14 mouse cellular contexts compared by ENCODE assay signal in the genomic region with DNA sequence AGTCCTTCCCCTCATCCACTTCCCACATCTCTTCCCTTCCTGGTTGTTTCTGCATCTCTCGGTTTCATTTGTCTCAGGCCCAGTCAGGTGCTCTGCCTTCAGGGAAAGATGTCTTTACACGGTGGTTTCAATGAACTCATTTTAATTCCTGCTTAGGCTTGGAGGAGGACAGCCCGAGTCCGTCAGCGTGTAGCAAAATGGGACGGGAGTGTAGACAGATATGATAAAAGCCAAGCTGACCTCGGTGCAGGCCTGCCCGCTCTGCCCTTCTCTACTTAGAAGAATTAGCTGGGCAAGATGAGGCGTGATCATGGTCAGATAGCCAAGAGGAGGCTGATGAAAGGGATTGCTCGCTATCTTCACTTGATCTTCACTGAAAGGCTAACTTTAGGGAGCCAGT. TPM values are rescaled to one million over a fixed set of nuclear protein-coding genes. Genes with fewer than 3 reads are reported as not detected.
A peak's percentile ranks its signal among the peaks of the same experiment; 100 is the strongest.
DNase-seq lines count a peak whose midpoint lies in the region; ATAC-seq and TF ChIP-seq lines count a peak whose summit lies in the region.
"Had no signal": no experiment of that assay in that cellular context is flagged by ENCODE, and none has a peak within 500 bp of the region (broad histone marks: within the 10 kb centered on the region; RNA-seq: fewer than 3 reads in every experiment).

No protein-coding gene starts in this region.

- no peak overlapping the region for H3K9ac ChIP-seq in lung, embryonic 15.5 days
- 0 out of 2 replicates have a peak overlapping the region, but pooled peaks have one; percentile 17 for H3K9ac ChIP-seq in forebrain, embryonic 16.5 days (replicated peaks; ENCODE audit: low read depth, low read length)
- H3K9ac ChIP-seq in midbrain, embryonic 13.5 days (replicated peaks): no peak overlapping the region
- H3K9ac ChIP-seq in liver, embryonic 11.5 days (ENCODE audit: low read depth, low read length): no peak overlapping the region
- H3K9ac ChIP-seq: liver, embryonic 14.5 days had no signal

- 47% methylated on average over 10 of the region's 10 CpGs for WGBS in lung, embryonic 15.5 days
- 66% methylated on average over 10 of the region's 10 CpGs for WGBS in lung, adult 2 months
- 68% methylated on average over 10 of the region's 10 CpGs for WGBS in forebrain, embryonic 16.5 days
- 62% methylated on average over 10 of the region's 10 CpGs for WGBS in midbrain, embryonic 13.5 days
- 58% methylated on average over 10 of the region's 10 CpGs for WGBS in liver, embryonic 11.5 days

- no peaks in the 10 kb centered on the region for H3K36me3 ChIP-seq in lung, embryonic 15.5 days
- H3K36me3 ChIP-seq in forebrain, embryonic 16.5 days (ENCODE audit: control insufficient read depth, insufficient read depth): no peaks in the 10 kb centered on the region
- H3K36me3 ChIP-seq in midbrain, embryonic 13.5 days: no peaks in the 10 kb centered on the region; the same call in 1 of the 2 replicates
- no peaks in the 10 kb centered on the region for H3K36me3 ChIP-seq in liver, embryonic 11.5 days (ENCODE audit: control insufficient read depth, insufficient read depth, low read length)

- ATAC-seq in frontal cortex, adult (ENCODE audit: low TSS enrichment): 0 out of 2 replicates have a peak, but pooled peaks have one; percentile 17
- ATAC-seq in lung, embryonic 15.5 days (ENCODE audit: borderline replicate concordance, extremely low read depth, low FRiP score, low TSS enrichment): no peak
- ATAC-seq in forebrain, embryonic 16.5 days: no peak
- no peak for ATAC-seq in midbrain, embryonic 13.5 days
- no peak for ATAC-seq in liver, embryonic 11.5 days (replicated peaks; ENCODE audit: low FRiP score)
- ATAC-seq: intestine, embryonic 16.5 days had no signal

- no peak overlapping the region for H3K4me3 ChIP-seq in lung, embryonic 15.5 days
- no peak overlapping the region for H3K4me3 ChIP-seq in lung, adult 2 months (replicated peaks; ENCODE audit: extremely low read depth, low read depth, low read length)
- H3K4me3 ChIP-seq in forebrain, embryonic 16.5 days (replicated peaks; ENCODE audit: low read length): no peak overlapping the region
- no peak overlapping the region for H3K4me3 ChIP-seq in midbrain, embryonic 13.5 days (replicated peaks)
- H3K4me3 ChIP-seq in liver, embryonic 11.5 days (ENCODE audit: low read depth, low read length): no peak overlapping the region

- no peak overlapping the region for H3K4me2 ChIP-seq in lung, embryonic 15.5 days
- no peak overlapping the region for H3K4me2 ChIP-seq in forebrain, embryonic 16.5 days (ENCODE audit: low read length)
- no peak overlapping the region for H3K4me2 ChIP-seq in midbrain, embryonic 13.5 days (replicated peaks)
- H3K4me2 ChIP-seq in liver, embryonic 11.5 days: no peak overlapping the region

- no peaks in the 10 kb centered on the region for H3K9me3 ChIP-seq in lung, embryonic 15.5 days
- H3K9me3 ChIP-seq in forebrain, embryonic 16.5 days (ENCODE audit: control insufficient read depth, low read length): no peaks in the 10 kb centered on the region
- H3K9me3 ChIP-seq in midbrain, embryonic 13.5 days: no peaks in the 10 kb centered on the region
- no peaks in the 10 kb centered on the region for H3K9me3 ChIP-seq in liver, embryonic 11.5 days (ENCODE audit: control insufficient read depth, low read length)

- peaks cover 26% of the 10 kb centered on the region for H3K4me1 ChIP-seq in lung, embryonic 15.5 days
- H3K4me1 ChIP-seq in lung, adult 2 months (ENCODE audit: control insufficient read depth, insufficient read depth, low read length): no peaks in the 10 kb centered on the region
- H3K4me1 ChIP-seq in forebrain, embryonic 16.5 days (replicated peaks; ENCODE audit: control insufficient read depth, insufficient read depth, low read length): peaks cover 30% of the 10 kb centered on the region
- H3K4me1 ChIP-seq in midbrain, embryonic 13.5 days (replicated peaks): peaks cover 42% of the 10 kb centered on the region
- H3K4me1 ChIP-seq in liver, embryonic 11.5 days (replicated peaks; ENCODE audit: control insufficient read depth, insufficient read depth, low read length): no peaks in the 10 kb centered on the region

- no peak for DNase-seq in frontal cortex, postnatal 10 days (ENCODE audit: low spot score in 2 of 2)
- DNase-seq in lung, adult 2 months: no peak
- DNase-seq in thymus, postnatal 4 days: no peak
- no peak for DNase-seq in liver, embryonic 11.5 days (ENCODE audit: low spot score)
- DNase-seq: gastrocnemius, postnatal 14 days; lung, postnatal 4 days; right cerebral cortex, postnatal 25 days; thymus, postnatal 36 days had no signal

- H3K27ac ChIP-seq in lung, embryonic 15.5 days: peak overlapping the region; percentile 2; the same call in 1 of the 2 replicates
- peak overlapping the region; percentile 76 for H3K27ac ChIP-seq in forebrain, embryonic 16.5 days (ENCODE audit: low read length)
- peak overlapping the region; percentile 59 for H3K27ac ChIP-seq in midbrain, embryonic 13.5 days
- no peak overlapping the region for H3K27ac ChIP-seq in liver, embryonic 11.5 days (ENCODE audit: low read depth, low read length)
- H3K27ac ChIP-seq: liver, embryonic 14.5 days had no signal

- H3K27me3 ChIP-seq in lung, embryonic 15.5 days: no peaks in the 10 kb centered on the region
- H3K27me3 ChIP-seq in forebrain, embryonic 16.5 days (replicated peaks; ENCODE audit: control insufficient read depth, insufficient read depth, low read length): no peaks in the 10 kb centered on the region
- H3K27me3 ChIP-seq in midbrain, embryonic 13.5 days: no peaks in the 10 kb centered on the region
- no peaks in the 10 kb centered on the region for H3K27me3 ChIP-seq in liver, embryonic 11.5 days (replicated peaks; ENCODE audit: control insufficient read depth, insufficient read depth, low read length)

- no peak for TF ChIP-seq CTCF in lung, adult 2 months (IDR thresholded peaks at IDR 0.05; ENCODE audit: insufficient read depth, low read length)

- no peak for TF ChIP-seq POLR2A in lung, adult 2 months (IDR thresholded peaks at IDR 0.05; ENCODE audit: borderline replicate concordance, extremely low read depth, low read depth, low read length)

RNA-seq across cellular contexts. Expression of a gene that starts 26.3 kb away (rescaled TPM):
- polyA plus RNA-seq in lung, embryonic 15.5 days (2015; fragmentation: Nextera tagmentation; extraction: Ambion mirVana): 16.1 and 16.5 TPM in 2 replicates
- 18.5 and 20.7 TPM in 2 replicates for polyA plus RNA-seq in lung, adult 2 months (2012; rRNA removed)
- 36.3 and 41.4 TPM in 2 replicates for polyA plus RNA-seq in forebrain, embryonic 16.5 days (2015; fragmentation: Nextera tagmentation; extraction: Ambion mirVana)
- 25.7 and 32.0 TPM in 2 replicates for polyA plus RNA-seq in midbrain, embryonic 13.5 days (2015; fragmentation: Nextera tagmentation; extraction: Ambion mirVana)
- polyA plus RNA-seq in liver, embryonic 11.5 days (2014; fragmentation: Nextera tagmentation; extraction: Ambion mirVana): 1.4 and 1.9 TPM in 2 replicates
